Mouse (Mus musculus) testis, adult 2 months (tissue): ENCODE results near the gene Fam221a.

ENCODE experiments used
- CTCF ChIP-seq: fragments of 200-500 bp; IDR thresholded peaks from 2 replicates; pipeline ENCODE4 v1.5.1; 2012; ENCODE audit warnings: low read depth, mild to moderate bottlenecking, inconsistent platforms, low read length, moderate library complexity; ENCODE audit not compliant: control insufficient read depth, insufficient read depth, insufficient replicate concordance
- POLR2A ChIP-seq: fragments of 200-500 bp; IDR thresholded peaks from 2 replicates; pipeline ENCODE4 v1.6.1; 2012; ENCODE audit warnings: low read depth, mild to moderate bottlenecking, inconsistent platforms, low read length, moderate library complexity; ENCODE audit not compliant: control insufficient read depth

DNA sequence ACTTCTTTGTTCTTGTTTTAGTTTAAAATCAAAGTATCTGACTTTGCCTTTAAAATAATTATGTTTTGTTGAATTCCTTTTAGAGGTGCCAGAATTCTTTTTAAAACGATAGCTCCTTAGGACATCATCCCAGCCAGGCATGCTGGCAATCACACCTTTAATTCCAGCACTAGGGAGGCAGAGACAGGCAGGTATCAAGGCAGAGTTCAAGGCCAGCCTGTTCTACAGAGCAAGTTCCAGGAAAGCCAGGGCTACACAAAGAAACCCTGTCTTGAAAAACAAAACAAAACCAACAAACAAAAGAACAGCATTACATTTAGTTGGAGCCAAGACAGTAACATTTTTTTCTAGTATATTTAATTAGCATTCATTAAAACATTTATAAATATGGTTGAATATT, 48.4 kb downstream of the Fam221a start:
- TF ChIP-seq POLR2A (no peak), CTCF (no peak)
